Mouse (Mus musculus): ENCODE data around the gene Kcnd3.

DNA sequence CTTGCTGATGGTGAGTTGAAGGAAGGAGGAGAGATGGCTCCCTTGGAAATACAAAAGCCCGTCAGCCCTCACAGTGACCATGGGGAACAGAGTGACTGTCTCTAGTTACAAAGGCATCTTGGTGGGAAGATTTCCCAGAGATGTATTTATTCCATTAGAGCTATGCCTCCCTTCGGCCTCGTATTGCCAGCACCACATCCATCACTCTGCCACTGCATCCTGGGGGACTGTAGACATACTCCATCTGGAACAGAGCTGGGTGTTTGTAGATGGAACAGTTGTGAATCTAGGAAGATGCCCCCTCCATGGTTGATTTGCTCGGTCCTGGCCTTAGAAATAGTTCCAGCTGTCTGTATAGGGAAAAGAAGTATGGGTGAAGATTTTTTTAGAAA lies 160.3 kb downstream of the Kcnd3 start:
- TF ChIP-seq EP300 (IDR thresholded peaks at IDR 0.05; ENCODE audit: insufficient read depth, low read depth, low read length) (no peak), POLR2A (IDR thresholded peaks at IDR 0.05; ENCODE audit: insufficient read depth, low read depth, low read length) (no peak)

Data from heart, adult 2 months (tissue).